Mouse (Mus musculus): ENCODE data around the gene Rims1. TPM values are rescaled to one million over a fixed set of nuclear protein-coding genes. Genes with fewer than 3 reads are reported as not detected.

The Rims1 gene
- total RNA-seq, 2 experiments from 2014 or later, result not detected

GRCm38 (mm10) chr1:22604329-22605044, 201.3 kb downstream of the Rims1 start:
- ATAC-seq (replicated peaks; ENCODE audit: low FRiP score, poor library complexity, severe bottlenecking), result no peak

- no peak for ATAC-seq (replicated peaks; ENCODE audit: low FRiP score, poor library complexity, severe bottlenecking)
Measured at GRCm38 (mm10) chr1:22596197-22596596, 209.6 kb downstream of the Rims1 start.

DNA sequence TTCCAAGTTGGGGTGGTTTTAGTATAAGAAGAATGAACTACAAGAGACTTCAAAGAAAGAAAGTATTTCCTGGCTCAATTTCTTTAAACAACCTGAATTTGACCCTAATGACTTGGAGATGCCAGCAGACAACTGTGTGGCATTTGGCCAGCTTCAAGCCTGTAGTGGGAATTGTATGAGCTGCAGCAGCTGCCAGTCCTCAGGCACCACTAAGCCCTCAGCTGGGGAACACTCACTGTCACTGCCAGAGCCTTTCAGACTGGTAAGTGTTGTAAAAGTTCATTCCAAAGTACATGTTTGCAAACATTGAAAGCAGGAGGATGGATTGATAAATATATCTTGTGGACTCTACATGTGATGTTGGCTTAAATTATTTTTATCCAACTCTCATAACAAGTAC, 211.0 kb downstream of the Rims1 start:
- no peak for ATAC-seq (replicated peaks; ENCODE audit: low FRiP score, poor library complexity, severe bottlenecking)

GRCm38 (mm10) chr1:22587859-22588383, 217.9 kb downstream of the Rims1 start:
- ATAC-seq (replicated peaks; ENCODE audit: low FRiP score, poor library complexity, severe bottlenecking), result no peak

DNA sequence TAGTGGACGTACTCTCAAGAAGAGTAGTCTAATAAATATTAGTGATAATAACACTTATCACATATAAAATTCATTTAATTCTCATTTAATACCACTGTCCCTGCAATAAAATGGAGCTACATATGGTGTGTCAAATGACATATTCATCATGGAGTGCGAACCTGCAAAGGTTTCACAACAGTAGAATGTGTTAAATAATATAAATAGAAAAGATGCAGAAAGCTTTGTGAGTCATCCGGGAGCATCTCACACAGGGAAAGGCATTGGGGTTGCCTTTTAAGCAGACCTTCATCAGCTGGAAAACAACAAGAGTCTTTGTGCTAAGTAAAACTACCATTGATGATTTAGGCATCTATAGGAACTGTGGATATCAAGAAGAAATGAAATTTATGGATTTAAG, 220.2 kb downstream of the Rims1 start:
- no peak for ATAC-seq (replicated peaks; ENCODE audit: low FRiP score, poor library complexity, severe bottlenecking)

- ATAC-seq (replicated peaks; ENCODE audit: low FRiP score, poor library complexity, severe bottlenecking), result no peak
Measured at GRCm38 (mm10) chr1:22579470-22579869, 226.3 kb downstream of the Rims1 start.

DNA sequence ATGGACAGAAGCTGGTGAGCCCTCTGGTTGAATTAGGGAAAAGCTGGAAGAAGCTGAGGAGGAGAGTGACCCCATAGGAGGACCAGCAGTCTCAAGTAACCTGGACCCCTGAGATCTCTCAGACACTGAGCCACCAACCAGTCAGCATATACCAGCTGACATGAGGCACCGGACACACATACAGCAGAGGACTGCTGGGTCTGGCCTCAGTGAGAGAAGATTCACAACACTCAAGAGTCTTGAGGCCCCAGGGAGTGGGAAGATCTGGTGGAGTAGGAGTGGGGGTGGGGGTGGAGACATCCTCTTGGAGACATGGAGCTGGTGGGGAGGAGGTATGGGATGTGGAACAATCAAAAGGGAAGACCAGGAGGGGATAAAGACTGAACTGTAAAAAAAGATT, 233.1 kb downstream of the Rims1 start:
- ATAC-seq (replicated peaks; ENCODE audit: low FRiP score, poor library complexity, severe bottlenecking), result no peak

DNA sequence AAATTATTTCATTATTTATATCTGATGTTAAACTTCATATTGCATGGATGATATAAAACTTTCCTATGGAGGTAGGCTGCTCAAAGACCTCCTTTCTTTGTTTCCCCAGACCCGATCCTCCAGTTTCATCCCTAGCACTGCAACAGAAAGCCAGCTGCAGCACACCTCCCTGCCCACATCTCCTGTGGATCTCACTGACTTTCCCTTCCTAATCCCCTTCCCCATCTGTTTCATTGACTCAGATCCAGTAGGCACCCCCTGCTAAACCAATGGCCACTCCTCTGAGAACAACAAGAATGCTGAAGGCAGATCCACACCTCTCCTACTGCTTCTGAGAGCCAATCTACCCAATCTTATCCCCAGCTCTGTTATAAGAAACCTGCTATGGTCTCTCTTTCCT, 259.5 kb downstream of the Rims1 start:
- ATAC-seq (replicated peaks; ENCODE audit: low FRiP score, poor library complexity, severe bottlenecking), result no peak

DNA sequence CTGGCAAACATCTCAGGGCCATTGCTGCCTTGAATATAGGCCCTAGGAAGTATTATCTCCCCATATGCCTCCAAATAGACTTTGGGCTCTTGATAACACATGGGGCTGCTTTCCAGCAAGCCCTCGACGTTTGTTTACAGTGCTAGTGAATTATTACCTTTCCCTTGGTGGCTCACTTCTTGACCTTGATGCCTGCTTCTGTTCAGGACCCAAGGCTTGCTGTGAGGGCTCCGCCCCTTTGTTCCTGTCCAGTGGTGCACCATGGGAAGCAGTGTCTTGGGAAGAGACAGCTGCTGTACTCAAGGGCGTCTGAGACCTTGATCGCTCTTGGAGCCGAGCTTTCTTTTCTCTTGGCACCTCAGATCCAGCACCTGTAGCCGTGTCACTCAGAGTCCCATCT, 267.7 kb downstream of the Rims1 start:
- ATAC-seq (replicated peaks; ENCODE audit: low FRiP score, poor library complexity, severe bottlenecking), result no peak

DNA sequence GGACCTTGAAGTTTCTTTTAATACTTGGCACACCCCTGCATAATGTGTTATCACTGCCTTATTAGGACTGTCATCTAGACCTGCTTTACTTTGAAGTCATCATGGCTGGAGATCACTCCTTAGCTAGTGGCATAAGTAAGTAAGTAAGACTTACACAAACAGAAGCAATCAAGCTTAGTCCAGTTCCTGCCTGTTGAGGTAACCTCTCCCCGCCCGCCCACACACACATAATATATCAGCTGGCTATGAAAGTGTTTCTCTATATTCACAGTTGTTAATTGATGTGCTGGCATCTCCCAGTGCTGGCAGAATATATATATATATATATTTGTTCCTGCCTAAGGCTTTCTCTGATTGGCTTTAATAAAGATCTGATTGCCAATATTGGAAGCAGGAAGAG, 269.0 kb downstream of the Rims1 start:
- ATAC-seq (replicated peaks; ENCODE audit: low FRiP score, poor library complexity, severe bottlenecking), result no peak

DNA sequence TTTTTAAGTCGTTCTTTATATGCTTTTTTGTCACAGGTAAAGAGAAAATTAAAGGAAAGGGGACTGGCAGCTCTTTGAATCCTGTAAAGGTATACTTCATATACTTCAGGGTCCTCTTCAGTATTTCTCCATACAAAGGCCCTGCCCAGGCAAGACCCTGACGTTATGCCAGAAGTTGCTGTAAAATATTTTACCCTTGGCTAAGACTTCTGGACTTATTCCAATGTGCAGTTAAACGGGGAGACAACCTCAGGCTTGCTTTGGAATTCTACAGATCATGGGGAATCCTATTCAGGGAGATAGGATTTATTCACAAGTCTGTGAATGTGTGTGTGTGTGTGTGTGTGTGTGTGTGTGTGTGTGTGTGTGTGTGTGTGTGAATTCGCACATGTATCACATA, 270.7 kb downstream of the Rims1 start:
- no peak for ATAC-seq (replicated peaks; ENCODE audit: low FRiP score, poor library complexity, severe bottlenecking)

GRCm38 (mm10) chr1:22533146-22534096, 272.4 kb downstream of the Rims1 start:
- no peak for ATAC-seq (replicated peaks; ENCODE audit: low FRiP score, poor library complexity, severe bottlenecking)

- ATAC-seq (replicated peaks; ENCODE audit: low FRiP score, poor library complexity, severe bottlenecking), result no peak
Measured at GRCm38 (mm10) chr1:22515103-22515502, 290.7 kb downstream of the Rims1 start.

- ATAC-seq (replicated peaks; ENCODE audit: low FRiP score, poor library complexity, severe bottlenecking), result no peak
Measured at GRCm38 (mm10) chr1:22512421-22512820, 293.4 kb downstream of the Rims1 start.

DNA sequence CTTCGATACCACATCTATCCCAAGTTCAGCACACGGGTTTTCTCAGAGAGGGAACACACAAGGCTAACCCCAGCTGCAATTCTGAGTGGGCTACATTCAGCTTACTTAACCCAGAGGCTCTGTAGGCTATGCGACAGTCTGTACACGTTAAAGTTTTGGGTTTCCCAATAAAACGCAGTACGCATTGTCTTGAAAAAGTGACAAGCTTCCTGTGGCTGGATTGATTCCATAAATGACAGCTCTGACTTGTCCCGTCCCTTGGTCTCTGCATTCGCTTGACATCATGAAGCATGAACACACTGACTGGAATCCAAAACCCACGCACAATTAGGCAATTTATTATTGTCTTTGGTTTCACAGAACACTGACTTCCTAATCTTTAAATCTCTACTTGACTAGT, 294.2 kb downstream of the Rims1 start:
- no peak for ATAC-seq (replicated peaks; ENCODE audit: low FRiP score, poor library complexity, severe bottlenecking)

DNA sequence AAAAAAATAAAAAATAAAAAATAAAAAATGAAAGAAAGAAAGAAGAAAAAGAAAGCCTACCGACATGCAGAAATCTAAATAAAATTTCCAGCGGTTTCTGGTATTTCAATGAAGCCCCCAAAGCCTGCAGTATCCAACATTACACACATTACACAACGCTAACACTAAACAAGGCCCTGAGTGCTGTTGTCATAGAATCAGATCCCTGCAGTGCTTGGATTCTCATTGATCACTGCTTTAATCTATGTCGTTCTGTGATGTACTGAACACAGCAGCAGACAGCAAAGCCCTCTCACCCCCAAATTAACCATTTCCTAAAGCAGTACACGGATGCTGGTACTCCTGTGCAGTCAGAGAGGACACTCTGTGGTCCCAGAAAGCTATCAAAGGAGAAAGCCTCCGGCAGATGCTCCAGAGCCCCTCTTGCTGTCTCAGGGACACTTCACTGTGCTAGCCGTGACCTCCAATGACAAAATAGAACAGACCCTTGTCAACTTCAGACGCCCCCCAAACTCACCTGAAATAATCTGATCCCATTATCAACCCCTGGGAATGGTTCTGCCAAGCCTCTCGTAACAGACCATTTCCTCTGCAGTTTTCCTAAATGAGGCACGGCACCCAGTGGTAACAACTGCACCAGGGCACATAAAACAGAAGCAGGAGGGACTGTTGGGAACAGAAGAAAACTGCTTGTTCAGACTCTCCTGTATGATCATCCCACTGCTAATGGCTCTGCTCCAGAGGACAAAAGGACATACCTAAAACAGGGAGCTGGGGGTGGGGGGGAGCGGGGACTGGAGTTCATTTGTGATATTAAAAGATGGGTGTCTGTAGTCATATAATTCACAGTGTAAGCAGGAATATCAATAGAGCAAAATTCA, 296.8 kb downstream of the Rims1 start:
- no peak for ATAC-seq (replicated peaks; ENCODE audit: low FRiP score, poor library complexity, severe bottlenecking)

DNA sequence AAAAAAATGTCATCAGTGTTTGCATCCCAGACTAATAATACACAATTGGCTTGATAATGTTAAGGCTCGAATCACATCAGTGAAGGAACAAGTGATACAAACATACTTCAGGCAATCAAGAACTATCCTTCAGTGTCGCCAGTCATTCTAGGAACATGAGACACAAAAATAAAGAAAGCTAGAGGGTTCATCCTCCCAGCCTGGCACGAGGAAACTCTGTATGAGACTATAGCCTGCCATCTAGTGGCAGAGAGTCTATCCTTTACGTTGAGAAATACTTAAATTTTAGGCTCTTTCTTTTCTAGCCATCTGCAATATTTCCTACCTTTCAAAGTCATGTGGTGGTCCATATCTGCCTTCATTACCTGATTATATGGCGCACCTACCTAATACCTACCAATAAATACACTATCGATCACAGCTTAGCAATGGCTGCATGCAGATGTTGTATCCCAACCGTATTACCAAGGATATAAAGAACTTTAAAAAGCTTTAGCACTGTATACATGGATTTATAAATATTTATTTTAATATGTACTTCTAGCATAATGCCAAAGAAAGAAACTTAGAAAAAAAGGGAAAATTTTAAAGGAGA, 318.4 kb downstream of the Rims1 start:
- no peak for ATAC-seq (replicated peaks; ENCODE audit: low FRiP score, poor library complexity, severe bottlenecking)

DNA sequence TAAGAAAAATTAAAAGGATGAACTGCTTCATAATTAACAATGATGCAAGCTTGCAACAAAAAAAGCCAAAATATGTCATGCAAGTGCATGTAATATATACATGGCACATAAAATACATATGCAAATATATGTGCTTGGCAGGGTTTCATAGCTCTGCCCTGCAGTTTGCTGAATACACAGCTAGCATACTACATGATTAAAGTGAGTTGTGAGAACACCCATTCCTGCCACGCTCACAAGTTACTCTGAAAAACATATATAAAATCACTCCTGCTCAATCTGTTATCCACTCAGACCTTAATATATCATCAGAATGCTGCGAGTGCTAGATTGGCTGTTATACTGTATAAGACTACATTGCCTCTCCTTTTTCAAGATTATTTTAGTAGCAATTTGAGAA, 329.6 kb downstream of the Rims1 start:
- no peak for ATAC-seq (replicated peaks; ENCODE audit: low FRiP score, poor library complexity, severe bottlenecking)

GRCm38 (mm10) chr1:22467033-22467432, 338.8 kb downstream of the Rims1 start:
- ATAC-seq (replicated peaks; ENCODE audit: low FRiP score, poor library complexity, severe bottlenecking), result no peak

- ATAC-seq (replicated peaks; ENCODE audit: low FRiP score, poor library complexity, severe bottlenecking), result no peak
Measured at GRCm38 (mm10) chr1:22466597-22466996, 339.2 kb downstream of the Rims1 start.

Measured in erythroblast, adult 5-6 weeks (primary cell).